Mouse (Mus musculus): ENCODE measurements at regions not wholly inside any gene's neighbourhood (a gene's known extent, or its start where the extent isn't known, plus 50 kb on each side); places are given as distances from the start of the nearest gene placed in this dataset.
A peak's percentile ranks its signal among the peaks of the same experiment; 100 is the strongest.

- no peak for DNase-seq
Measured at GRCm38 (mm10) chr1:155041592-155041991, 57.8 kb downstream of the Ier5 start.

GRCm38 (mm10) chr1:155040939-155041371 is 58.5 kb downstream of the Ier5 start:
- no peak for DNase-seq

- DNase-seq: peak; percentile 44
Measured at GRCm38 (mm10) chr1:155040086-155040726, 59.2 kb downstream of the Ier5 start.

GRCm38 (mm10) chr1:155038631-155039625 is 60.5 kb downstream of the Ier5 start:
- DNase-seq: peak; percentile 58

- DNase-seq: no peak
Measured at GRCm38 (mm10) chr1:155037479-155037878, 62.0 kb downstream of the Ier5 start.

GRCm38 (mm10) chr1:155030908-155031307 is 68.5 kb downstream of the Ier5 start:
- DNase-seq: no peak

GRCm38 (mm10) chr1:155029195-155029879 is 70.1 kb downstream of the Ier5 start:
- DNase-seq: no peak

- no peak for DNase-seq
Measured at GRCm38 (mm10) chr1:155028735-155029134, 70.7 kb downstream of the Ier5 start.

GRCm38 (mm10) chr1:155028147-155028546 is 71.3 kb downstream of the Ier5 start:
- DNase-seq: no peak

- no peak for DNase-seq
Measured at GRCm38 (mm10) chr1:155027583-155027982, 71.9 kb downstream of the Ier5 start.

GRCm38 (mm10) chr1:155025862-155026478 is 73.5 kb downstream of the Ier5 start:
- peak; percentile 89 for DNase-seq

GRCm38 (mm10) chr1:155023324-155023723 is 76.1 kb downstream of the Ier5 start:
- no peak for DNase-seq

- no peak for DNase-seq
Measured at GRCm38 (mm10) chr1:155015669-155016068, 83.8 kb downstream of the Ier5 start.

- DNase-seq: no peak
Measured at GRCm38 (mm10) chr1:155014944-155015343, 84.5 kb downstream of the Ier5 start.

- no peak for DNase-seq
Measured at GRCm38 (mm10) chr1:155013784-155014183, 85.7 kb downstream of the Ier5 start.

- no peak for DNase-seq
Measured at GRCm38 (mm10) chr1:155013361-155013760, 86.1 kb downstream of the Ier5 start.

GRCm38 (mm10) chr1:155006539-155007486 is 92.6 kb downstream of the Ier5 start:
- peak; percentile 92 for DNase-seq

- DNase-seq: no peak
Measured at GRCm38 (mm10) chr1:155006099-155006498, 93.3 kb downstream of the Ier5 start.

GRCm38 (mm10) chr1:155000301-155000700 is 99.1 kb downstream of the Ier5 start:
- DNase-seq: no peak

GRCm38 (mm10) chr1:154999501-155000131 is 99.8 kb downstream of the Ier5 start:
- DNase-seq: no peak

All from heart, postnatal 4 days (tissue).